Mouse (Mus musculus) kidney, postnatal 36 days (tissue): ENCODE measurements at regions not wholly inside any gene's neighbourhood (a gene's known extent, or its start where the extent isn't known, plus 50 kb on each side); places are given as distances from the start of the nearest gene placed in this dataset.

ENCODE experiments used
- DNase-seq, 2 experiments: peaks; one replicate each; pipeline ENCODE4 v3.0.0; 2021 to 2022; ENCODE audit warnings: mixed read lengths in 2 of 2

- DNase-seq = no peak
Observed at GRCm38 (mm10) chr12:12882931-12883553, 58.7 kb downstream of the Mycn start.

- DNase-seq = no peak
Observed at GRCm38 (mm10) chr12:12878031-12878430, 63.7 kb downstream of the Mycn start.

- DNase-seq = no peak
Observed at GRCm38 (mm10) chr12:12877539-12877938, 64.2 kb downstream of the Mycn start.

- DNase-seq = no peak
Observed at GRCm38 (mm10) chr12:12875976-12876745, 65.6 kb downstream of the Mycn start.

- DNase-seq = no peak
Observed at GRCm38 (mm10) chr12:12873551-12873950, 68.2 kb downstream of the Mycn start.

GRCm38 (mm10) chr12:12872974-12873373, 68.7 kb downstream of the Mycn start:
- peak in 1 of 2 experiments; percentile 13 for DNase-seq

GRCm38 (mm10) chr12:12871272-12871671, 70.4 kb downstream of the Mycn start:
- no peak for DNase-seq

- DNase-seq = no peak
Observed at GRCm38 (mm10) chr12:12866590-12866989, 75.1 kb downstream of the Mycn start.

GRCm38 (mm10) chr12:12850681-12851080, 91.0 kb downstream of the Mycn start:
- DNase-seq = no peak

GRCm38 (mm10) chr12:12846716-12847115, 95.0 kb downstream of the Mycn start:
- DNase-seq = no peak

- no peak for DNase-seq
Observed at GRCm38 (mm10) chr12:12842247-12842957, 99.3 kb downstream of the Mycn start.

GRCm38 (mm10) chr12:12841385-12842238, 100.1 kb downstream of the Mycn start:
- no peak for DNase-seq

- DNase-seq = peak in 1 of 2 experiments; percentile 10
Observed at GRCm38 (mm10) chr12:12840661-12841384, 100.9 kb downstream of the Mycn start.

- DNase-seq = no peak
Observed at GRCm38 (mm10) chr12:12837775-12838174, 103.9 kb downstream of the Mycn start.

- DNase-seq = no peak
Observed at GRCm38 (mm10) chr12:12827821-12828641, 113.7 kb downstream of the Mycn start.

GRCm38 (mm10) chr12:12827379-12827778, 114.3 kb downstream of the Mycn start:
- DNase-seq = no peak

- no peak for DNase-seq
Observed at GRCm38 (mm10) chr12:12826431-12826830, 115.3 kb downstream of the Mycn start.

GRCm38 (mm10) chr12:12825842-12826241, 115.9 kb downstream of the Mycn start:
- no peak for DNase-seq

- DNase-seq = no peak
Observed at GRCm38 (mm10) chr12:12821473-12821872, 120.2 kb downstream of the Mycn start.

GRCm38 (mm10) chr12:12820668-12821351, 120.9 kb downstream of the Mycn start:
- no peak for DNase-seq

GRCm38 (mm10) chr12:12819746-12820145, 122.0 kb downstream of the Mycn start:
- no peak for DNase-seq
